Mouse (Mus musculus): ENCODE measurements around the gene Vmp1.

- no peak for TF ChIP-seq CTCF (IDR thresholded peaks at IDR 0.05; ENCODE audit: extremely low read depth, insufficient read depth, insufficient read length, insufficient replicate concordance)
- no peak for TF ChIP-seq POLR2A (IDR thresholded peaks at IDR 0.05; ENCODE audit: low read depth, low read length)
Observed at GRCm38 (mm10) chr11:86629445-86629844, 54.2 kb downstream of the Vmp1 start.
